Mouse (Mus musculus) spleen, adult 2 months (tissue): ENCODE measurements around the gene Gtf3c2. TPM values are rescaled to one million over a fixed set of nuclear protein-coding genes. Genes with fewer than 3 reads are reported as not detected.
A peak's percentile ranks its signal among the peaks of the same experiment; 100 is the strongest.

ENCODE experiments used
- DNase-seq, 2 experiments: peaks; one replicate each; pipeline versions ENCODE4 v3.0.0 to v3.0.0-alpha.2; 2012 to 2021; ENCODE audit warnings: low spot score in 2 of 2, low read depth in 1 of 2
- H3K27ac ChIP-seq: fragments of 200-500 bp; 2 replicates; pipeline ENCODE4 v1.5.1; 2012; ENCODE audit warnings: low read length, inconsistent platforms; ENCODE audit not compliant: insufficient read depth
- H3K27me3 ChIP-seq: fragments of 200-500 bp; 2 replicates; pipeline ENCODE4 v1.6.1; 2012; ENCODE audit warnings: mild to moderate bottlenecking, moderate library complexity, low read length, inconsistent platforms; ENCODE audit not compliant: control insufficient read depth, insufficient read depth
- H3K36me3 ChIP-seq: fragments of 200-500 bp; 2 replicates; pipeline ENCODE4 v1.6.1; 2012; ENCODE audit warnings: mild to moderate bottlenecking, low read length, inconsistent platforms; ENCODE audit not compliant: control insufficient read depth, insufficient read depth
- H3K4me1 ChIP-seq: fragments of 200-500 bp; 2 replicates; pipeline ENCODE4 v1.6.1; 2011; ENCODE audit warnings: inconsistent platforms; ENCODE audit not compliant: control insufficient read depth, insufficient read depth, insufficient read length
- H3K4me3 ChIP-seq: fragments of 200-500 bp; 2 replicates; pipeline ENCODE4 v1.5.1; 2011; ENCODE audit warnings: mild to moderate bottlenecking, inconsistent platforms; ENCODE audit not compliant: insufficient read depth, insufficient read length; ENCODE audit errors: extremely low read depth
- CTCF ChIP-seq: fragments of 200-500 bp; IDR thresholded peaks from 2 replicates; pipeline ENCODE4 v1.5.1; 2011; ENCODE audit warnings: mild to moderate bottlenecking, inconsistent platforms; ENCODE audit not compliant: insufficient read depth, insufficient read length, insufficient replicate concordance; ENCODE audit errors: extremely low read depth
- POLR2A ChIP-seq: fragments of 200-500 bp; IDR thresholded peaks from 2 replicates; pipeline ENCODE4 v1.6.1; 2011; ENCODE audit warnings: low read depth, low read length, inconsistent platforms
- WGBS: fragments of 180-500 bp; shearing (Covaris S2); methylation state at CpG from one replicate; pipeline ENCODE4 v1.1.7; 2018; 5-methylcytosine and 5-hydroxymethylcytosine counted together
- polyA plus RNA-seq: library from polyadenylated mRNA; depleted of rRNA; stranded (reverse); fragments of >200 nt; gene quantifications from 2 replicates; pipeline ENCODE4 v1.2.3, GENCODE M21; 2012

The Gtf3c2 gene
- polyA plus RNA-seq, 1 experiment = 47.3 TPM

DNA sequence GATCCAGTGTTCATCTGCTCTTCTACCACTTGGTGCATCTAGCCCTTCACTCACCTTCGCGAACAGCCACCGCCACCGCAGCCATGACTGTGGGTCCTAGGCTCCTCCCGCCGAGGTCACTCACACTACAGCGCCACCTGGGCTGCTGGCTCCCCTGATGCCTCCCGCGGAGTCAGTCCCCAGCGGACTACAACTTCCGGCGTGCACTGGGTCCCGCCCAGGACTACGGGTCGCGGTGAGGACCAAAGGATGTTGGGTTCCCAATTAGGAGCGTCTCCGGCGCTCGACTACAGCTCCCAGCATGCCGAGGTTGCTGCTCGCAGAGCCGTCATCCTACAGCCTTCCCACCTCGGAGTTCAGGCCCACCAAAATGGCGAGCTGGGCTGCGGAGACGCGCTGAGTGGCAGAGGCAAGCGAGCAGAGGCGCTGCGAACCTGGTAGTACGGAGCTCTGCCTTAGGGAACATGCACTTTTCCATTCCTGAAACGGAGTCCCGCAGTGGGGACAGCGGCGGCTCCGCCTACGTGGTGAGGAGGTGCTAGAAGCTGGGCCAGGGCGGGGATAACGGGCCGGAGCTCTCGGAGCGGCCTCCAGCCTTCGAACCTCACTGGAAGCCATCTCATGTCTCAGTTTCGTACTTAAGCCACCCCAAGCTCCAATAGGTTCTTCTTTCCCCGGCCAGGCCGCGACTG, 13.1 kb upstream of the Gtf3c2 start, which contains the start of the genes Snx17 and Eif2b4:
Snx17 (plus strand) TSS at position 289 of the 692 bp plus-strand sequence.
Eif2b4 (minus strand) TSS at position 492 of the 692 bp plus-strand sequence.
- Histone ChIP-seq H3K4me3 (peak within 1 kb of the TSS; percentile 93), H3K36me3 (peaks cover 47% of the 10 kb centered on the region), H3K4me1 (peaks cover 7% of the 10 kb centered on the region; the same call in 1 of the 2 replicates), H3K27me3 (no peaks in the 10 kb centered on the region), H3K27ac (peak within 1 kb of the TSS; percentile 88)
- TF ChIP-seq POLR2A (peak; percentile 80), CTCF (peak; percentile 59; the same call in 1 of the 2 replicates)
- DNase-seq = peak; percentile 98 to 100
- WGBS = under 1% methylated on average over 48 of the region's 48 CpGs

DNA sequence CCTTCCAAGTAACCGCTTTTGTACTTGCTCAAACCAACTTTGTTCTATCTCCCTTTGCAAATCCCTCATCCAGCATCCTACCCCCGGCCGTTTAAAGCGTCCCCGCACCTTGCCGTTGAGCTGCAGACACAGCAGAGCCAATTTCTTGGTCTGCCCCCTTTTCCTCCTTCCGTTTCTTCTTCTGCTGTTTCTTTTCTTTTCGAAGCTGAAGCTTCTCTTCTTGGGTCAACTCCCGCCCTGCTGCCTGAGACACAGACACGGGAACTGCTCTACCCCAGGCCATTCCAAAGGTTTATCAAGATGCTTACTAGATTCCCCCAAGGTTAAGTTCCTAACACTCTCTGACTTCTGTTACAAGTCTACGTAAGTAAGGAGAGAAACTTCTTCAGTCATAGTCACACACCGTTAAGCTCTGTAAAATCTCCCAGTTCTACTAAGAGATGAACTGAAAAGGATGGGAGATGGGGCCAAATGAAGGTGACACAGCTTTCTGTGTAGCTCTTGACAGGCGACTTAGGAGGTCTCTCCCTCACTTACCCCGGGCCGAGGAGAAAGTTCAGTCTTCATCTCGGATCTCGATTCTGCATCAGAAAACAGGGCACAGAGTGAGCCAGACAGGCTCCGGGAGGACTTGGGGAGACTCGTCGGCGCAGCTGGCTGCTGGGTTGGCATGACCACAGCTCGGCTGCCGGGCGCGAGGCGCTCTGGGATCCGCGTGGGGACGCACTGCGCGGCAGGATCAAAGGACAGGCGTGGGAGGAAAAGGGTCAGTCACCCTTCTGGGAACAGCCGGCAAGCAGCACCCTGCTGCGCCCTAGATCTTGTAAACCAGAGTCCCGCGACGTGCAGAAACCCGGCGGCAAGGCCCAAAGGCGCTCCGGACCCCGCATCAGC, 12.3 kb upstream of the Gtf3c2 start:
- peak overlapping the region; percentile 88 for H3K27ac ChIP-seq
- no peak for DNase-seq
- H3K36me3 ChIP-seq = peaks cover 45% of the 10 kb centered on the region
- peaks cover 7% of the 10 kb centered on the region; the same call in 1 of the 2 replicates for H3K4me1 ChIP-seq
- no peaks in the 10 kb centered on the region for H3K27me3 ChIP-seq
- no peak for TF ChIP-seq POLR2A
- no peak for TF ChIP-seq CTCF
- peak overlapping the region; percentile 82 for H3K4me3 ChIP-seq
- 9% methylated on average over 42 of the region's 42 CpGs for WGBS

DNA sequence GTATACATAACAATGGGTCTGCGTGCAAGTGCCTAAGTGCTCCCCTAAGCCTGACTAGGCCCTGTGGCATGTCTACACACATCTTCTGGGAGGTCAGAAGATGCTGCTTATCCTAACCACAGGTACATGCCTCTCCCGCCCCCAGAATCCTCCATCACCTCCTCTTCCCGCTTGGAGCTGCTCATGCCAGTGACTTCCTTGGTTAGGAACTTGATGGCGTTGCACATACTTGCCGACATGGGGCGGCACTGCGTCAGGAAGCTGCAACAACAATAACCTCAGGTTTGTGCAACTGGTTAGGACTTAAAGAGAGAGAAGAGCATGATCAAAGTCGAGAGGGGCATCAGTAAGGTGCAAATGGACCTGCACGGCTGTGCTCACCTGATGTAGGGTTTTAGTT, 10.3 kb upstream of the Gtf3c2 start:
- no peak for DNase-seq
- WGBS = 95% methylated on average over 9 of the region's 9 CpGs
- Histone ChIP-seq H3K27ac (no peak overlapping the region), H3K4me3 (no peak overlapping the region), H3K36me3 (peaks cover 32% of the 10 kb centered on the region), H3K4me1 (peaks cover 7% of the 10 kb centered on the region; the same call in 1 of the 2 replicates), H3K27me3 (no peaks in the 10 kb centered on the region)
- no peak for TF ChIP-seq POLR2A
- TF ChIP-seq CTCF = no peak

DNA sequence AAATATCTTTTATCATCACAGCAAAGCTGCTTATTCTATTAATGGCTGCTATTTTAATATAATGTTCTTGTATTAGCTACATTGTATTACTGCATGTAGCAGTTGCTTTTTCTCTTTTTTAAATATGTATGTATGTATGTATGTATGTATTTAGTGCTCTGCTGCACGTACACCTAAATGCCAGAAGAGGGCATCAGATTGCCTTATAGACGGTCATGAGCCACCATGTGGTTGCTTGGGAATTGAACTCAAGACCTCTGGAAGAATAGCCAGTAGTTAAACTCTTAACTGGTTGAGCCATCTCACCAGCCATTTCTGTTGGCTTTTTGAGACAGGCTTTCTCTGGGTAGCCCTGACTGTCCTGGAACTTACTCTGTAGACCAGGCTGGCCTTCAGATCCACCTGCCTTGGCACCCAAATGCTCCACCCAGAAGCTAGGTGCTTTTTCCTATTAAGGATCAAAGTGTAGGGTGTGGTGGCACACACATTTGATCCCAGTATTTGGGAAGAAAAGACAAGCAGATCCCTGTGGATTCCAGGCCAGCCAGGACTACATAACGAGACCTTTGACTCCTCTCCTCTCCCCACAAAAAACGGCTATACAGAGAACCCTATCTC, 8.4 kb upstream of the Gtf3c2 start:
- TF ChIP-seq POLR2A (no peak), CTCF (peak; percentile 20; the same call in 1 of the 2 replicates)
- Histone ChIP-seq H3K27me3 (no peaks in the 10 kb centered on the region), H3K4me3 (no peak overlapping the region), H3K4me1 (peaks cover 4% of the 10 kb centered on the region; the same call in 1 of the 2 replicates), H3K27ac (no peak overlapping the region), H3K36me3 (peaks cover 31% of the 10 kb centered on the region)
- DNase-seq = no peak
- WGBS = 78% methylated on average over 4 of the region's 4 CpGs

DNA sequence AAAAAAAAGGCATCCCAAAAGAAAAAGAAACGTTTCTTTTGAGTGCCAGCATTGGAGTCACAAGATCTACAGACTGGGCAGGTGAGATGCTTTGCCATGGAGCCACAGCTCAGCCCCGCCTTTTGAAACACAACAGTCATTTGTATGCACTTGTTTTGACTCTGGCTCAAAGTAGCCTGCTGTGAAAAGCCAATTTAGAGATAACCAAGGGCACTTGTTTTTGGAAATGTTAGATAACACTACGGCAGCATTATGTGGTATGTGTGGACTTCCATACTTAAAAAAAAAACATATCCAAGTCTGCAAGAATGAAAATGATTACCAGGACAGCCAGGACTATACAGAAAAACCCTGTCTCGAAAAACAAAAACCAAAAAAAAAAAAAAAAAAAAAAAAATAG, 3.7 kb upstream of the Gtf3c2 start:
- H3K27ac ChIP-seq = no peak overlapping the region
- no peak overlapping the region for H3K4me3 ChIP-seq
- H3K27me3 ChIP-seq = no peaks in the 10 kb centered on the region
- peaks cover 3% of the 10 kb centered on the region; the same call in 1 of the 2 replicates for H3K4me1 ChIP-seq
- TF ChIP-seq POLR2A (no peak), CTCF (no peak)
- no peak for DNase-seq
- peaks cover 15% of the 10 kb centered on the region for H3K36me3 ChIP-seq
- WGBS = 68% methylated on average over 4 of the region's 4 CpGs

DNA sequence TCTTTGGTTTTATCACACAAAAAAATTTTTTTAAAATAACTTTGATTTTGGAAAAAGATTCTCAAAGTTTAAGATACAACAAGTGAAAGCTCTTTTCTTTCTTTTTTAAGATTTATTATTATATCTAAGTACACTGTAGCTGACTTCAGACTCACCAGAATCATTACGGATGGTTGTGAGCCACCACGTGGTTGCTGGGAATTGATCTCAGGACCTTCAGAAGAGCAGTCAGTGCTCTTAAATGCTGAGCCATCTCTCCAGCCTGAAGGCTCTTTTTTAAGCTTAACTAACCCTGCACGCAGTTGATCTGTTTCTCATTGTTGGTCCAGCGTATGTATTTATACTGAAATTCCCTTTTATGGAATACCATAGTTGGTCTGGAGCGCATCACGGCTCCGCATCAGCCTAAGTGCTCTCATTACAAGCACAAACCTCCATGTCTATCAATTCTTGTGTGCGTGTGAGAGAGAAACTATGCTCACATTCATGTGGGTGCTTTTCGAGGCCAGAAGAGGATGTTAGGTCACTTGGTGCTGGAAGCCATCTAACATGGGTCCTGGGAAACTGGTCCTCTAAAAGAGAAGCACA, 1.3 kb upstream of the Gtf3c2 start:
- WGBS = 94% methylated on average over 9 of the region's 9 CpGs
- Histone ChIP-seq H3K27ac (no peak overlapping the region), H3K4me1 (peaks cover 3% of the 10 kb centered on the region; the same call in 1 of the 2 replicates), H3K27me3 (no peaks in the 10 kb centered on the region), H3K36me3 (no peaks in the 10 kb centered on the region; the same call in 1 of the 2 replicates), H3K4me3 (no peak overlapping the region)
- no peak for DNase-seq
- no peak for TF ChIP-seq CTCF
- TF ChIP-seq POLR2A = no peak
